Mouse (Mus musculus) left cerebral cortex, postnatal 4 days (tissue): ENCODE results near the gene Nudt22. TPM values are rescaled to one million over a fixed set of nuclear protein-coding genes. Genes with fewer than 3 reads are reported as not detected.
A peak's percentile ranks its signal among the peaks of the same experiment; 100 is the strongest.

Source experiments
- DNase-seq: peaks from one replicate; pipeline ENCODE4 v3.0.0-alpha.2; 2022
- intact Hi-C: fragments of 180-260 bp; cut with DNase I; formaldehyde crosslinking; loops from one replicate; pipeline ENCODE4 v1.15.1; 2025
- total RNA-seq, 2 experiments: library from RNA; stranded (reverse); gene quantifications; 2 replicates each; pipeline ENCODE4 v1.2.3; 2021

Gene Nudt22
- total RNA-seq, 2 experiments from 2014 or later: 8.9 to 11.5 TPM

GRCm38 (mm10) chr19:6979001-6979479 is 16.9 kb downstream of the Nudt22 start:
- intact Hi-C loops: no loop called here
- DNase-seq: peak; percentile 41

GRCm38 (mm10) chr19:6978639-6978974 is 17.3 kb downstream of the Nudt22 start:
- DNase-seq: no peak
- intact Hi-C loops: no loop called here

GRCm38 (mm10) chr19:6977759-6978638 is 17.9 kb downstream of the Nudt22 start:
- no peak for DNase-seq
- intact Hi-C loops: no loop called here

GRCm38 (mm10) chr19:6975537-6976521 is 20.1 kb downstream of the Nudt22 start, which contains the start of gene Plcb3:
TSS of gene Plcb3 (minus strand) at chr19:6976470.
- peak; percentile 95 for DNase-seq
- intact Hi-C loops: no loop called here

- peak; percentile 94 for DNase-seq
- intact Hi-C loops: no loop called here
These were observed 21.4 kb downstream of the Nudt22 start, which contains the start of gene Ppp1r14b for GRCm38 (mm10) chr19:6974211-6975205. TSS of gene Ppp1r14b (plus strand) at chr19:6974968.

GRCm38 (mm10) chr19:6973581-6974190 is 22.2 kb downstream of the Nudt22 start:
- no peak for DNase-seq
- intact Hi-C loops: no loop called here

- intact Hi-C loops: no loop called here
- no peak for DNase-seq
These were observed 23.5 kb downstream of the Nudt22 start for GRCm38 (mm10) chr19:6972247-6972917.

GRCm38 (mm10) chr19:6971644-6972043 is 24.3 kb downstream of the Nudt22 start:
- intact Hi-C loops: no loop called here
- DNase-seq: no peak

- DNase-seq: no peak
- intact Hi-C loops: no loop called here
These were observed 25.3 kb downstream of the Nudt22 start for GRCm38 (mm10) chr19:6970460-6971085.

GRCm38 (mm10) chr19:6969665-6970381 is 26.1 kb downstream of the Nudt22 start:
- intact Hi-C loops: no loop called here
- peak; percentile 64 for DNase-seq

GRCm38 (mm10) chr19:6969291-6969664 is 26.6 kb downstream of the Nudt22 start:
- intact Hi-C loops: no loop called here
- no peak for DNase-seq

- DNase-seq: no peak
- intact Hi-C loops: no loop called here
These were observed 27.2 kb downstream of the Nudt22 start for GRCm38 (mm10) chr19:6968491-6969271.

- intact Hi-C loops: no loop called here
- no peak for DNase-seq
These were observed 39.5 kb downstream of the Nudt22 start for GRCm38 (mm10) chr19:6956461-6956860.

GRCm38 (mm10) chr19:6955424-6955823 is 40.5 kb downstream of the Nudt22 start:
- intact Hi-C loops: no loop called here
- no peak for DNase-seq

- no peak for DNase-seq
- intact Hi-C loops: no loop called here
These were observed 41.9 kb downstream of the Nudt22 start for GRCm38 (mm10) chr19:6954046-6954445.

GRCm38 (mm10) chr19:6952712-6953037 is 43.2 kb downstream of the Nudt22 start:
- no peak for DNase-seq
- intact Hi-C loops: no loop called here

- intact Hi-C loops: no loop called here
These were observed 43.8 kb downstream of the Nudt22 start for GRCm38 (mm10) chr19:6951994-6952711.

More at GRCm38 (mm10) chr19:6951994-6952711, 43.8 kb downstream of the Nudt22 start:
- peak; percentile 75 for DNase-seq
